Mouse (Mus musculus) limb, embryonic 10.5 days (tissue): ENCODE data around the gene Gpbar1. TPM values are rescaled to one million over a fixed set of nuclear protein-coding genes. Genes with fewer than 3 reads are reported as not detected.

Source experiments
- DNase-seq: peaks from one replicate; pipeline ENCODE4 v3.0.0-alpha.2; 2017; ENCODE audit warnings: low spot score
- H3K27ac ChIP-seq: fragments of 300-500 bp; sonication (generic); 2 replicates; pipeline ENCODE4 v1.5.1; 2016; ENCODE audit warnings: mild to moderate bottlenecking
- H3K27me3 ChIP-seq: fragments of 300-500 bp; sonication (generic); 2 replicates; pipeline ENCODE4 v1.6.1; 2016; ENCODE audit warnings: low read depth, mild to moderate bottlenecking; ENCODE audit not compliant: poor library complexity, severe bottlenecking
- H3K36me3 ChIP-seq: fragments of 300-500 bp; sonication (generic); 2 replicates; pipeline ENCODE4 v1.6.1; 2016; ENCODE audit warnings: mild to moderate bottlenecking, moderate library complexity
- H3K4me1 ChIP-seq: fragments of 300-500 bp; sonication (generic); 2 replicates; pipeline ENCODE4 v1.6.1; 2016
- H3K4me3 ChIP-seq: fragments of 300-500 bp; sonication (generic); 2 replicates; pipeline ENCODE4 v1.5.1; 2016; ENCODE audit warnings: mild to moderate bottlenecking, moderate library complexity
- H3K9me3 ChIP-seq: fragments of 300-500 bp; sonication (generic); replicated peaks from 2 replicates; pipeline ENCODE4 v1.6.1; 2016; ENCODE audit warnings: mild to moderate bottlenecking
- WGBS: fragments of 180-500 bp; shearing (Covaris S2); methylation state at CpG from one replicate; pipeline ENCODE4 v1.1.7; 2016; 5-methylcytosine and 5-hydroxymethylcytosine counted together
- polyA plus RNA-seq: library from polyadenylated mRNA; unstranded; fragments of >200 nt; fragmentation: Nextera tagmentation; extraction: Ambion mirVana; gene quantifications from 2 replicates; pipeline ENCODE4 v1.2.1, GENCODE M21; 2016

Gpbar1 gene
- polyA plus RNA-seq, 1 experiment from 2014 or later, result 0.26 TPM

- H3K4me1 ChIP-seq, result peaks cover 11% of the 10 kb centered on the region; the same call in 1 of the 2 replicates
- no peak for DNase-seq
- WGBS, result 83% methylated on average over 5 of the region's 5 CpGs
- no peaks in the 10 kb centered on the region for H3K27me3 ChIP-seq
- no peak overlapping the region for H3K4me3 ChIP-seq
- H3K27ac ChIP-seq, result no peak overlapping the region
- no peaks in the 10 kb centered on the region for H3K9me3 ChIP-seq
- H3K36me3 ChIP-seq, result peaks cover 87% of the 10 kb centered on the region
Measured at GRCm38 (mm10) chr1:74249331-74249980, 28.9 kb upstream of the Gpbar1 start.

GRCm38 (mm10) chr1:74250096-74250495 lies 28.3 kb upstream of the Gpbar1 start:
- Histone ChIP-seq H3K27me3 (no peaks in the 10 kb centered on the region), H3K36me3 (peaks cover 94% of the 10 kb centered on the region), H3K4me3 (no peak overlapping the region), H3K9me3 (no peaks in the 10 kb centered on the region), H3K4me1 (peaks cover 9% of the 10 kb centered on the region; the same call in 1 of the 2 replicates), H3K27ac (no peak overlapping the region)
- 89% methylated on average over 4 of the region's 4 CpGs for WGBS
- DNase-seq, result no peak

- no peak overlapping the region for H3K4me3 ChIP-seq
- H3K27me3 ChIP-seq, result no peaks in the 10 kb centered on the region
- H3K27ac ChIP-seq, result no peak overlapping the region
- WGBS, result 95% methylated on average over 8 of the region's 8 CpGs
- DNase-seq, result no peak
- peaks cover 98% of the 10 kb centered on the region for H3K36me3 ChIP-seq
- H3K4me1 ChIP-seq, result no peaks in the 10 kb centered on the region
- H3K9me3 ChIP-seq, result no peaks in the 10 kb centered on the region
Measured at GRCm38 (mm10) chr1:74255704-74256345, 22.5 kb upstream of the Gpbar1 start.

GRCm38 (mm10) chr1:74256782-74257181 lies 21.6 kb upstream of the Gpbar1 start:
- H3K36me3 ChIP-seq, result peaks cover 97% of the 10 kb centered on the region
- WGBS, result 81% methylated on average over 4 of the region's 4 CpGs
- H3K4me1 ChIP-seq, result no peaks in the 10 kb centered on the region
- H3K27me3 ChIP-seq, result no peaks in the 10 kb centered on the region
- no peak for DNase-seq
- H3K4me3 ChIP-seq, result no peak overlapping the region
- H3K27ac ChIP-seq, result no peak overlapping the region
- H3K9me3 ChIP-seq, result no peaks in the 10 kb centered on the region

GRCm38 (mm10) chr1:74262510-74262909 lies 15.8 kb upstream of the Gpbar1 start:
- 92% methylated on average over 6 of the region's 6 CpGs for WGBS
- H3K4me1 ChIP-seq, result no peaks in the 10 kb centered on the region
- H3K9me3 ChIP-seq, result no peaks in the 10 kb centered on the region
- H3K4me3 ChIP-seq, result no peak overlapping the region
- H3K27ac ChIP-seq, result no peak overlapping the region
- H3K36me3 ChIP-seq, result peaks cover 97% of the 10 kb centered on the region
- no peaks in the 10 kb centered on the region for H3K27me3 ChIP-seq
- no peak for DNase-seq

GRCm38 (mm10) chr1:74268750-74269149 lies 9.6 kb upstream of the Gpbar1 start:
- H3K9me3 ChIP-seq, result no peaks in the 10 kb centered on the region
- whole genome bisulfite sequencing, result 93% methylated on average over 8 of the region's 8 CpGs
- H3K4me3 ChIP-seq, result no peak overlapping the region
- no peaks in the 10 kb centered on the region for H3K27me3 ChIP-seq
- peaks cover 61% of the 10 kb centered on the region for H3K36me3 ChIP-seq
- H3K27ac ChIP-seq, result no peak overlapping the region
- 0 out of 2 replicates have a peak, but pooled peaks cover 5% of the 10 kb centered on the region for H3K4me1 ChIP-seq
- DNase-seq, result no peak

- no peak for DNase-seq
- 86% methylated on average over 4 of the region's 4 CpGs for WGBS
Measured at GRCm38 (mm10) chr1:74271659-74272058, 6.7 kb upstream of the Gpbar1 start.

GRCm38 (mm10) chr1:74275015-74275414 lies 3.3 kb upstream of the Gpbar1 start:
- 0 out of 2 replicates have a peak overlapping the region, but pooled peaks have one; percentile 42 for H3K27ac ChIP-seq
- 10% methylated on average over 9 of the region's 9 CpGs for WGBS
- no peaks in the 10 kb centered on the region for H3K9me3 ChIP-seq
- no peak overlapping the region for H3K4me3 ChIP-seq
- H3K27me3 ChIP-seq, result no peaks in the 10 kb centered on the region
- no peak for DNase-seq
- H3K4me1 ChIP-seq, result peaks cover 36% of the 10 kb centered on the region
- peaks cover 16% of the 10 kb centered on the region for H3K36me3 ChIP-seq

More at GRCm38 (mm10) chr1:74271659-74272058, 6.7 kb upstream of the Gpbar1 start:
- Histone ChIP-seq H3K36me3 (peaks cover 31% of the 10 kb centered on the region), H3K4me1 (peaks cover 25% of the 10 kb centered on the region), H3K27ac (no peak overlapping the region), H3K4me3 (no peak overlapping the region), H3K9me3 (no peaks in the 10 kb centered on the region), H3K27me3 (no peaks in the 10 kb centered on the region)

- Histone ChIP-seq H3K27me3 (no peaks in the 10 kb centered on the region), H3K4me1 (peaks cover 41% of the 10 kb centered on the region), H3K27ac (no peak overlapping the region), H3K36me3 (peaks cover 36% of the 10 kb centered on the region), H3K9me3 (no peaks in the 10 kb centered on the region), H3K4me3 (no peak overlapping the region)
- no peak for DNase-seq
- WGBS, result 66% methylated on average over 6 of the region's 6 CpGs
Measured at GRCm38 (mm10) chr1:74277041-74277440, 1.3 kb upstream of the Gpbar1 start.

- WGBS, result 61% methylated on average over 8 of the region's 8 CpGs
- no peak overlapping the region for H3K4me3 ChIP-seq
- H3K27ac ChIP-seq, result no peak overlapping the region
- H3K4me1 ChIP-seq, result peaks cover 45% of the 10 kb centered on the region
- no peaks in the 10 kb centered on the region for H3K27me3 ChIP-seq
- no peak for DNase-seq
- H3K36me3 ChIP-seq, result peaks cover 46% of the 10 kb centered on the region
- H3K9me3 ChIP-seq, result no peaks in the 10 kb centered on the region
Measured at GRCm38 (mm10) chr1:74277883-74278537, 340 bp upstream of the Gpbar1 start.

GRCm38 (mm10) chr1:74278988-74279387 lies 638 bp downstream of the Gpbar1 start:
- Histone ChIP-seq H3K4me1 (peaks cover 46% of the 10 kb centered on the region), H3K4me3 (no peak overlapping the region), H3K36me3 (peaks cover 49% of the 10 kb centered on the region), H3K27me3 (no peaks in the 10 kb centered on the region), H3K27ac (no peak overlapping the region), H3K9me3 (no peaks in the 10 kb centered on the region)
- WGBS, result 88% methylated on average over 11 of the region's 11 CpGs
- no peak for DNase-seq

GRCm38 (mm10) chr1:74280591-74281325 lies 2.4 kb downstream of the Gpbar1 start:
- Histone ChIP-seq H3K36me3 (peaks cover 49% of the 10 kb centered on the region), H3K27ac (no peak overlapping the region), H3K27me3 (no peaks in the 10 kb centered on the region), H3K4me3 (no peak overlapping the region), H3K4me1 (peaks cover 37% of the 10 kb centered on the region), H3K9me3 (no peaks in the 10 kb centered on the region)
- DNase-seq, result no peak
- 95% methylated on average over 14 of the region's 14 CpGs for WGBS
